ENCODE assay signal across 9 mouse cellular contexts in the genomic region with DNA sequence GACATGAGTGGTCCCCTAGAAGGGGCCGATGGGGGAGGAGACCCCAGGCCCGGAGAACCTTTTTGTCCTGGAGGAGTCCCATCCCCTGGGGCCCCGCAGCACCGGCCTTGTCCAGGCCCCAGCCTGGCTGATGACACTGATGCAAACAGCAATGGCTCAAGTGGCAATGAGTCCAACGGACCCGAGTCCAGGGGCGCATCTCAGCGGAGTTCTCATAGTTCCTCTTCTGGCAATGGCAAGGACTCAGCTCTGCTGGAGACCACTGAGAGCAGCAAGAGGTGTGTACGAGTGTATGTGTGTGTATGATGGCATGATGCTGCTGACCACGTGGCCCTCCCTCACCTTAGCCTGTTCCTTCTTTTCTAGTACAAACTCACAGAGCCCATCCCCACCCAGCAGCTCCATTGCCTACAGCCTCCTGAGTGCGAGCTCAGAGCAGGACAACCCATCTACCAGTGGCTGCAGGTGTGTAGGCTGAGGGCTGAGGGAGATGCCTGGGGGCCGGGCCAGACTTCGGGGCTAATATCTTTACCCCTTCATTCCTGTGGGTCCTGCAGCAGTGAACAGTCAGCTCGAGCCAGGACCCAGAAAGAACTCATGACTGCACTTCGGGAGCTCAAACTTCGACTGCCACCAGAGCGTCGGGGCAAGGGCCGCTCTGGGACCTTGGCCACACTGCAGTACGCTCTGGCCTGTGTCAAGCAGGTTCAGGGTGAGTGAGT. TPM values are rescaled to one million over a fixed set of nuclear protein-coding genes. Genes with fewer than 3 reads are reported as not detected.
DNase-seq lines count a peak whose midpoint lies in the region; ATAC-seq and TF ChIP-seq lines count a peak whose summit lies in the region.
"Had no signal": no experiment of that assay in that cellular context is flagged by ENCODE, and none has a peak within 500 bp of the region (broad histone marks: within the 10 kb centered on the region; RNA-seq: fewer than 3 reads in every experiment).

No protein-coding gene starts in this region.

- peaks cover 38% of the 10 kb centered on the region for H3K4me1 ChIP-seq in hindbrain, embryonic 14.5 days (replicated peaks; ENCODE audit: control insufficient read depth, insufficient read depth, low read length)
- H3K4me1 ChIP-seq in midbrain, postnatal 0 days (ENCODE audit: insufficient read depth, low read length) = peaks cover 23% of the 10 kb centered on the region

- H3K9ac ChIP-seq in hindbrain, embryonic 14.5 days = peak overlapping the region; percentile 68; the same call in 1 of the 2 replicates
- peak overlapping the region; percentile 72 for H3K9ac ChIP-seq in midbrain, postnatal 0 days (replicated peaks; ENCODE audit: low read length, poor library complexity, severe bottlenecking)

- no peak overlapping the region for H3K27ac ChIP-seq in hindbrain, embryonic 14.5 days
- peak overlapping the region; percentile 52 for H3K27ac ChIP-seq in midbrain, postnatal 0 days (ENCODE audit: low read depth, low read length)

- intact Hi-C loops in heart, postnatal 14 days (cut with DNase I) = loop anchor here (1.0 to 10.0 kb wide), 3 partner anchors 9 to 814 kb away; a partner anchor contains a TSS

- no peaks in the 10 kb centered on the region for H3K27me3 ChIP-seq in hindbrain, embryonic 14.5 days (ENCODE audit: control insufficient read depth, insufficient read depth, low read length)
- H3K27me3 ChIP-seq in midbrain, postnatal 0 days (ENCODE audit: insufficient read depth, low read length) = no peaks in the 10 kb centered on the region

- 91% methylated on average over 20 of the region's 20 CpGs for WGBS in hindbrain, embryonic 14.5 days
- 92% methylated on average over 20 of the region's 20 CpGs for WGBS in midbrain, postnatal 0 days

- H3K4me3 ChIP-seq in hindbrain, embryonic 14.5 days (replicated peaks; ENCODE audit: low read length) = peak overlapping the region; percentile 46
- peak overlapping the region; percentile 59 for H3K4me3 ChIP-seq in midbrain, postnatal 0 days (ENCODE audit: low read depth, low read length)

- no peaks in the 10 kb centered on the region for H3K9me3 ChIP-seq in hindbrain, embryonic 14.5 days (ENCODE audit: control insufficient read depth, low read length)
- H3K9me3 ChIP-seq in midbrain, postnatal 0 days (ENCODE audit: low read length) = no peaks in the 10 kb centered on the region

- ATAC-seq in hindbrain, embryonic 14.5 days (ENCODE audit: low FRiP score) = no peak
- no peak for ATAC-seq in midbrain, postnatal 0 days (ENCODE audit: low FRiP score)

- peak overlapping the region; percentile 74 for H3K4me2 ChIP-seq in hindbrain, embryonic 14.5 days (replicated peaks)
- H3K4me2 ChIP-seq in midbrain, postnatal 0 days (ENCODE audit: low read depth, low read length, poor library complexity, severe bottlenecking) = peak overlapping the region; percentile 94

- peak; percentile 98 for DNase-seq in heart, adult 11 months
- no peak for DNase-seq in heart, postnatal 14 days
- DNase-seq in urinary bladder, adult 2 months (ENCODE audit: low spot score) = peak; percentile 26
- no peak for DNase-seq in urinary bladder, postnatal 36 days (ENCODE audit: low spot score in 2 of 2)
- no peak for DNase-seq in hindbrain, embryonic 14.5 days (ENCODE audit: low spot score)
- no peak for DNase-seq in midbrain, postnatal 0 days (ENCODE audit: low spot score)
- no peak for DNase-seq in thymus, postnatal 25 days
- no peak for DNase-seq in adrenal gland, adult 8-10 months

- H3K36me3 ChIP-seq in hindbrain, embryonic 14.5 days (replicated peaks; ENCODE audit: control insufficient read depth, insufficient read depth) = peaks cover 50% of the 10 kb centered on the region
- peaks cover 46% of the 10 kb centered on the region for H3K36me3 ChIP-seq in midbrain, postnatal 0 days (ENCODE audit: insufficient read depth, low read length)

- no peak for TF ChIP-seq CTCF in midbrain, postnatal 0 days (IDR thresholded peaks at IDR 0.05)

RNA-seq across cellular contexts. Expression of a gene that starts 5.8 kb away (rescaled TPM):
- total RNA-seq in heart, postnatal 14 days (2021) = 100 to 1,000 TPM; 100 to 103 TPM
- polyA plus RNA-seq in urinary bladder, adult 2 months (2012; rRNA removed) = 26.8 and 28.5 TPM in 2 replicates
- polyA plus RNA-seq in hindbrain, embryonic 14.5 days (2014; fragmentation: Nextera tagmentation; extraction: Ambion mirVana) = 9.6 and 10.1 TPM in 2 replicates
- total RNA-seq in midbrain, postnatal 0 days (2014; rRNA removed) = 28.5 and 47.1 TPM in 2 replicates
- 11.8 and 15.4 TPM in 2 replicates for polyA plus RNA-seq in midbrain, postnatal 0 days (2015; fragmentation: Nextera tagmentation; extraction: Ambion mirVana)
- total RNA-seq in adrenal gland, adult 8-10 months (2022) = 100 to 1,000 TPM in 1 of 4 experiments, 10 to 100 TPM in 3; 30.0 to 119 (median 51.6) TPM

RNA-seq across cellular contexts. Expression of a gene that starts 12.5 kb away (rescaled TPM):
- total RNA-seq in heart, postnatal 14 days (2021) = 10 to 100 TPM; 68.8 to 72.6 TPM
- polyA plus RNA-seq in urinary bladder, adult 2 months (2012; rRNA removed) = 163 and 180 TPM in 2 replicates
- 324 and 368 TPM in 2 replicates for polyA plus RNA-seq in hindbrain, embryonic 14.5 days (2014; fragmentation: Nextera tagmentation; extraction: Ambion mirVana)
- 144 and 157 TPM in 2 replicates for total RNA-seq in midbrain, postnatal 0 days (2014; rRNA removed)
- polyA plus RNA-seq in midbrain, postnatal 0 days (2015; fragmentation: Nextera tagmentation; extraction: Ambion mirVana) = 591 and 600 TPM in 2 replicates
- total RNA-seq in adrenal gland, adult 8-10 months (2022) = 100 to 1,000 TPM; 118 to 221 (median 178) TPM

RNA-seq across cellular contexts. Expression of a gene that starts 19.4 kb away (rescaled TPM):
- total RNA-seq in heart, postnatal 14 days (2021) = under 1 TPM; 0.14 to 0.32 TPM
- 0.24 and 0.37 TPM in 2 replicates for polyA plus RNA-seq in urinary bladder, adult 2 months (2012; rRNA removed)
- polyA plus RNA-seq in hindbrain, embryonic 14.5 days (2014; fragmentation: Nextera tagmentation; extraction: Ambion mirVana) = 0.43 and 0.52 TPM in 2 replicates
- 1.2 and 2.1 TPM in 2 replicates for total RNA-seq in midbrain, postnatal 0 days (2014; rRNA removed)
- polyA plus RNA-seq in midbrain, postnatal 0 days (2015; fragmentation: Nextera tagmentation; extraction: Ambion mirVana) = 1.7 and 2.0 TPM in 2 replicates
- total RNA-seq in adrenal gland, adult 8-10 months (2022) = under 1 TPM in 2 of 4 experiments, not detected in 2; 0.18 to 0.22 TPM
- total RNA-seq: hematopoietic stem cell, adult 5-6 weeks had no signal

RNA-seq across cellular contexts. Expression of a gene that starts 21.6 kb away (rescaled TPM):
- under 1 TPM; 0.33 to 0.44 TPM for total RNA-seq in heart, postnatal 14 days (2021)
- 0.74 and 0.78 TPM in 2 replicates for polyA plus RNA-seq in urinary bladder, adult 2 months (2012; rRNA removed)
- polyA plus RNA-seq in hindbrain, embryonic 14.5 days (2014; fragmentation: Nextera tagmentation; extraction: Ambion mirVana) = 0.39 and 0.56 TPM in 2 replicates
- total RNA-seq in midbrain, postnatal 0 days (2014; rRNA removed) = 1.0 and 1.6 TPM in 2 replicates
- 1.2 and 1.4 TPM in 2 replicates for polyA plus RNA-seq in midbrain, postnatal 0 days (2015; fragmentation: Nextera tagmentation; extraction: Ambion mirVana)
- under 1 TPM; 0.26 to 0.95 (median 0.84) TPM for total RNA-seq in adrenal gland, adult 8-10 months (2022)
- total RNA-seq: hematopoietic stem cell, adult 5-6 weeks had no signal

RNA-seq across cellular contexts. Expression of a gene that starts 24.9 kb away (rescaled TPM):
- total RNA-seq in heart, postnatal 14 days (2021) = not detected
- polyA plus RNA-seq in urinary bladder, adult 2 months (2012; rRNA removed) = 4.2 and 5.4 TPM in 2 replicates
- 4.3 and 4.9 TPM in 2 replicates for polyA plus RNA-seq in hindbrain, embryonic 14.5 days (2014; fragmentation: Nextera tagmentation; extraction: Ambion mirVana)
- total RNA-seq in midbrain, postnatal 0 days (2014; rRNA removed) = 16.3 and 19.4 TPM in 2 replicates
- polyA plus RNA-seq in midbrain, postnatal 0 days (2015; fragmentation: Nextera tagmentation; extraction: Ambion mirVana) = 17.8 and 21.4 TPM in 2 replicates
- 1 to 10 TPM in 3 of 4 experiments, under 1 TPM in 1; 0.87 to 2.2 (median 1.7) TPM for total RNA-seq in adrenal gland, adult 8-10 months (2022)
- total RNA-seq: hematopoietic stem cell, adult 5-6 weeks had no signal

Comparison
In these comparisons a context has a peak if more than half of its experiments do, and no peak if none do; other contexts are left out.
1. DNase-seq: peak in heart, adult 11 months (single experiment) and urinary bladder, adult 2 months (single experiment); none in heart, postnatal 14 days (0 of 2), urinary bladder, postnatal 36 days (0 of 2), hindbrain, embryonic 14.5 days (single experiment), midbrain, postnatal 0 days (single experiment), thymus, postnatal 25 days (single experiment) and adrenal gland, adult 8-10 months (single experiment).